Mouse (Mus musculus): Measurements from ENCODE around the gene Sema5a. TPM values are rescaled to one million over a fixed set of nuclear protein-coding genes. Genes with fewer than 3 reads are reported as not detected.

The Sema5a gene
- polyA plus RNA-seq, 1 experiment = 6.4 TPM

GRCm38 (mm10) chr15:32494899-32495298, 250.3 kb downstream of the Sema5a start:
- H3K79me3 ChIP-seq (ENCODE audit: low read depth) = no peaks in the 10 kb centered on the region
- H3K4me3 ChIP-seq (ENCODE audit: insufficient read depth, poor library complexity, severe bottlenecking) = no peak overlapping the region
- TF ChIP-seq CTCF (IDR thresholded peaks at IDR 0.05; ENCODE audit: control insufficient read depth, insufficient read depth, insufficient read length) (no peak), CEBPB (IDR thresholded peaks at IDR 0.05; ENCODE audit: low read depth) (no peak), MYOG (IDR thresholded peaks at IDR 0.05; ENCODE audit: control insufficient read depth, extremely low read depth, insufficient read length) (no peak), FOSL1 (IDR thresholded peaks at IDR 0.05; ENCODE audit: insufficient read depth, low read length, poor library complexity, severe bottlenecking) (no peak), USF1 (IDR thresholded peaks at IDR 0.05; ENCODE audit: low read depth) (no peak), MAX (IDR thresholded peaks at IDR 0.05) (no peak), MYOD1 (IDR thresholded peaks at IDR 0.05; ENCODE audit: control insufficient read depth, insufficient read length, low read depth) (no peak)
- H3K79me2 ChIP-seq (ENCODE audit: control insufficient read depth, insufficient read depth) = no peaks in the 10 kb centered on the region
- no peaks in the 10 kb centered on the region for H3K27me3 ChIP-seq (ENCODE audit: control insufficient read depth, insufficient read depth, insufficient read length)
- H3ac ChIP-seq (ENCODE audit: control insufficient read depth, insufficient read length, low read depth) = no peak overlapping the region
- H3K36me3 ChIP-seq (ENCODE audit: control insufficient read depth, insufficient read depth) = no peaks in the 10 kb centered on the region

DNA sequence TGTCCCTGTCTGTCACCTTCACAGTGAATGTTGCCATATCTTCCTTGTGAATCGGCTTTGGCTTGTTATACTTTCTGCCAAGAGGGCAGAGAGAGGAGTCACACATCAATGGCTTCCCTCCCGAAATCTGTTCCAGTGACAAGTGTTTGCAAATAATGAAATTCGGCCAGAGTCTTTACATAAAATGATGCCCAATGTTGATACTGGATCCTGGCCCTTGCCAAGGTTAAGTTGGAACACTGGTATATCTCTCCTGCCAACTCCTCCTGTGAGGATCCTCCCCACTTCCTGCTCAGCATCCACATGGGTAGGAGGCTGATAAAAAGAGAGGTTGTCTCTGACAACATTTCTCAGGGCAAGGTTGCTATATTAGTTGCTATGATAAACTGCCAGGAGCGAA, 252.3 kb downstream of the Sema5a start:
- Histone ChIP-seq H3K27me3 (ENCODE audit: control insufficient read depth, insufficient read depth, insufficient read length) (no peaks in the 10 kb centered on the region), H3K79me2 (ENCODE audit: control insufficient read depth, insufficient read depth) (no peaks in the 10 kb centered on the region), H3ac (ENCODE audit: control insufficient read depth, insufficient read length, low read depth) (no peak overlapping the region), H3K4me3 (ENCODE audit: insufficient read depth, poor library complexity, severe bottlenecking) (no peak overlapping the region), H3K79me3 (ENCODE audit: low read depth) (no peaks in the 10 kb centered on the region), H3K36me3 (ENCODE audit: control insufficient read depth, insufficient read depth) (no peaks in the 10 kb centered on the region)
- TF ChIP-seq MYOD1 (IDR thresholded peaks at IDR 0.05; ENCODE audit: control insufficient read depth, insufficient read length, low read depth) = no peak

DNA sequence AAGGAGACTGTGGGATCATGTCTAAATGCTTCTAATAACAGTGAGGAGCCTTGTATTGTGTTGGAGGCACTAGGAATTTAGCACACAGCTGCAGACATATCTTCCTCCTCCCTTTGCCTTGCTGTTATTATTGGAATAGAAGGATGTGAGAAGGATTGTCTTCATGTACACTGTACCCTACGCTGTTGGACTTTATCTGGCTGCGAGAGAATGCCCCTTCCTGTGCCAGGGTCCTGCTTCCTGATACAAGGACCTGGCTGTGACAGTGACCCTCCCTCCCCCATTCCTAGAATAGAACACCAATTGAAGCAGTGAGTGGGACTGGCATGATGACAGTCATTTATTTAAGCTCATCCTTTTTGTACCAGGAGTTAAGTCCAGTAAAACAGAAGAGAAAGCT, 261.3 kb downstream of the Sema5a start:
- H3K36me3 ChIP-seq (ENCODE audit: control insufficient read depth, insufficient read depth) = no peaks in the 10 kb centered on the region
- TF ChIP-seq MYOG (IDR thresholded peaks at IDR 0.05; ENCODE audit: control insufficient read depth, extremely low read depth, insufficient read length) (no peak), USF1 (IDR thresholded peaks at IDR 0.05; ENCODE audit: low read depth) (no peak), CEBPB (IDR thresholded peaks at IDR 0.05; ENCODE audit: low read depth) (no peak), CTCF (IDR thresholded peaks at IDR 0.05; ENCODE audit: control insufficient read depth, insufficient read depth, insufficient read length) (no peak), MAX (IDR thresholded peaks at IDR 0.05) (no peak), FOSL1 (IDR thresholded peaks at IDR 0.05; ENCODE audit: insufficient read depth, low read length, poor library complexity, severe bottlenecking) (no peak), MYOD1 (IDR thresholded peaks at IDR 0.05; ENCODE audit: control insufficient read depth, insufficient read length, low read depth) (no peak)
- no peaks in the 10 kb centered on the region for H3K79me2 ChIP-seq (ENCODE audit: control insufficient read depth, insufficient read depth)
- H3K4me3 ChIP-seq (ENCODE audit: insufficient read depth, poor library complexity, severe bottlenecking) = no peak overlapping the region
- H3K79me3 ChIP-seq (ENCODE audit: low read depth) = no peaks in the 10 kb centered on the region
- H3ac ChIP-seq (ENCODE audit: control insufficient read depth, insufficient read length, low read depth) = no peak overlapping the region
- H3K27me3 ChIP-seq (ENCODE audit: control insufficient read depth, insufficient read depth, insufficient read length) = no peaks in the 10 kb centered on the region

- Histone ChIP-seq H3K79me2 (ENCODE audit: control insufficient read depth, insufficient read depth) (no peaks in the 10 kb centered on the region), H3K36me3 (ENCODE audit: control insufficient read depth, insufficient read depth) (no peaks in the 10 kb centered on the region), H3ac (ENCODE audit: control insufficient read depth, insufficient read length, low read depth) (no peak overlapping the region), H3K4me3 (ENCODE audit: insufficient read depth, poor library complexity, severe bottlenecking) (no peak overlapping the region), H3K79me3 (ENCODE audit: low read depth) (no peaks in the 10 kb centered on the region), H3K27me3 (ENCODE audit: control insufficient read depth, insufficient read depth, insufficient read length) (no peaks in the 10 kb centered on the region)
- TF ChIP-seq USF1 (IDR thresholded peaks at IDR 0.05; ENCODE audit: low read depth) (no peak), CEBPB (IDR thresholded peaks at IDR 0.05; ENCODE audit: low read depth) (no peak), CTCF (IDR thresholded peaks at IDR 0.05; ENCODE audit: control insufficient read depth, insufficient read depth, insufficient read length) (no peak), MAX (IDR thresholded peaks at IDR 0.05) (no peak), MYOG (IDR thresholded peaks at IDR 0.05; ENCODE audit: control insufficient read depth, extremely low read depth, insufficient read length) (no peak), FOSL1 (IDR thresholded peaks at IDR 0.05; ENCODE audit: insufficient read depth, low read length, poor library complexity, severe bottlenecking) (no peak), MYOD1 (IDR thresholded peaks at IDR 0.05; ENCODE audit: control insufficient read depth, insufficient read length, low read depth) (no peak)
These were observed 263.7 kb downstream of the Sema5a start for GRCm38 (mm10) chr15:32508282-32508681.

DNA sequence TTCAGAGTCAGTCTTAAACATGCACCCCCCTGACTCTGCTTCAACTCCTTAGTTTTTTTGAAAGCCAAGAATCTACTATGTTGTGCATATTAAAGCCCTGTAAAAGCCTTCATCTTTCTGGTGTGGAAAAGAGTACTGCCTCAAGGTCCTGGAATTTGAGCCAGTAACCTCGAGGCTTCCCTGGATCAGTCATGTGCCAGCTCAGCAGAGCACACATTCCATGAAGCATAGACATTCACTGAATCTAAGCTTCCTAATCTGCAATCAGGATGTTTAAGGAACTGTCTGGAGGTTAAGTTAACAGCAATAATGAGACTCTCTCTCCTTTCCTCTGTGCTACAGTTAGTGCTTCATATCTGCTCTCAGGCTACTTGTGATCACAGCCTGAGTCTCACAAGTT, 270.3 kb downstream of the Sema5a start:
- no peak overlapping the region for H3ac ChIP-seq (ENCODE audit: control insufficient read depth, insufficient read length, low read depth)
- H3K36me3 ChIP-seq (ENCODE audit: control insufficient read depth, insufficient read depth) = no peaks in the 10 kb centered on the region
- no peaks in the 10 kb centered on the region for H3K79me2 ChIP-seq (ENCODE audit: control insufficient read depth, insufficient read depth)
- no peaks in the 10 kb centered on the region for H3K27me3 ChIP-seq (ENCODE audit: control insufficient read depth, insufficient read depth, insufficient read length)
- H3K4me3 ChIP-seq (ENCODE audit: insufficient read depth, poor library complexity, severe bottlenecking) = no peak overlapping the region
- no peaks in the 10 kb centered on the region for H3K79me3 ChIP-seq (ENCODE audit: low read depth)
- TF ChIP-seq MYOD1 (IDR thresholded peaks at IDR 0.05; ENCODE audit: control insufficient read depth, insufficient read length, low read depth) (no peak), FOSL1 (IDR thresholded peaks at IDR 0.05; ENCODE audit: insufficient read depth, low read length, poor library complexity, severe bottlenecking) (no peak), CEBPB (IDR thresholded peaks at IDR 0.05; ENCODE audit: low read depth) (no peak), MAX (IDR thresholded peaks at IDR 0.05) (no peak), CTCF (IDR thresholded peaks at IDR 0.05; ENCODE audit: control insufficient read depth, insufficient read depth, insufficient read length) (no peak), MYOG (IDR thresholded peaks at IDR 0.05; ENCODE audit: control insufficient read depth, extremely low read depth, insufficient read length) (no peak)

DNA sequence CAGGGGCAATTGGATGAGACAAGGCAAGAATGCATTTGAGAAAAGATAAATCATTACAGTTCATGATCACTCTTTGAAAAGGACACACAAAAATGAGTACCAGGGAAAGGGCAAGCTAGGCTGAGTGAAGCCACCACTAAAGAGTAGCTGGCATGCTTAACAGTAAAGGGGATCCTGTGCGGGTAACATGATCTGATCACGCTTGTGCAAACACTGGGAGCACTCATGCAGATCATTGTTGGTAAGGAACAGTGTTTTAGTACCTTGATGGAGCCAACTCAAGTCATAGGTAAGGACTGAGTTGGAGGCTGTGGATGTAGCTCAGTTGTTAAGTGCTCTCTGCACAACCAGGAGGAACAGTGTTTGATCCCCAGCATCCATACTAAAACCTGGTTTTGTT, 273.3 kb downstream of the Sema5a start:
- no peak for TF ChIP-seq MAX (IDR thresholded peaks at IDR 0.05)
- no peak for TF ChIP-seq CEBPB (IDR thresholded peaks at IDR 0.05; ENCODE audit: low read depth)
- TF ChIP-seq MYOG (IDR thresholded peaks at IDR 0.05; ENCODE audit: control insufficient read depth, extremely low read depth, insufficient read length) = no peak
- TF ChIP-seq USF1 (IDR thresholded peaks at IDR 0.05; ENCODE audit: low read depth) = no peak
- no peak for TF ChIP-seq FOSL1 (IDR thresholded peaks at IDR 0.05; ENCODE audit: insufficient read depth, low read length, poor library complexity, severe bottlenecking)
- no peak for TF ChIP-seq CTCF (IDR thresholded peaks at IDR 0.05; ENCODE audit: control insufficient read depth, insufficient read depth, insufficient read length)
- no peak for TF ChIP-seq MYOD1 (IDR thresholded peaks at IDR 0.05; ENCODE audit: control insufficient read depth, insufficient read length, low read depth)
- no peaks in the 10 kb centered on the region for H3K79me3 ChIP-seq (ENCODE audit: low read depth)
- no peak overlapping the region for H3ac ChIP-seq (ENCODE audit: control insufficient read depth, insufficient read length, low read depth)
- H3K4me3 ChIP-seq (ENCODE audit: insufficient read depth, poor library complexity, severe bottlenecking) = no peak overlapping the region
- H3K27me3 ChIP-seq (ENCODE audit: control insufficient read depth, insufficient read depth, insufficient read length) = no peaks in the 10 kb centered on the region
- no peaks in the 10 kb centered on the region for H3K79me2 ChIP-seq (ENCODE audit: control insufficient read depth, insufficient read depth)
- H3K36me3 ChIP-seq (ENCODE audit: control insufficient read depth, insufficient read depth) = no peaks in the 10 kb centered on the region
